Mouse (Mus musculus) adrenal gland, adult 2 months (tissue): ENCODE data around the gene Tlx2. TPM values are rescaled to one million over a fixed set of nuclear protein-coding genes. Genes with fewer than 3 reads are reported as not detected.

Experiments
- DNase-seq: peaks from one replicate; pipeline ENCODE4 v3.0.0; 2021
- microRNA-seq, 2 experiments: library from miRNA; unstranded; fragments of <30 nt; microRNA quantifications; one replicate each; pipeline ENCODE4 v1.2.0; 2021
- polyA plus RNA-seq: library from polyadenylated mRNA; depleted of rRNA; stranded (reverse); fragments of >200 nt; gene quantifications from 2 replicates; pipeline ENCODE4 v1.2.3, GENCODE M21; 2012; rRNA removed
- total RNA-seq, 2 experiments: library from RNA; stranded (reverse); gene quantifications; 2 replicates each; pipeline ENCODE4 v1.2.3; 2021

Tlx2 gene
- total and polyA plus RNA-seq, 3 experiments, result 4.9 to 48.7 (median 15.2) TPM

- DNase-seq, result no peak
Measured at GRCm38 (mm10) chr6:83023786-83024185, 46.3 kb downstream of the Tlx2 start.

GRCm38 (mm10) chr6:83023008-83023407 lies 47.1 kb downstream of the Tlx2 start:
- DNase-seq, result no peak

GRCm38 (mm10) chr6:83020836-83021593 lies 49.1 kb downstream of the Tlx2 start:
- no peak for DNase-seq

- no peak for DNase-seq
Measured at GRCm38 (mm10) chr6:83020121-83020520, 50.0 kb downstream of the Tlx2 start.

GRCm38 (mm10) chr6:83019044-83019443 lies 51.0 kb downstream of the Tlx2 start:
- no peak for DNase-seq

Small RNA genes within 50 kb of the gene (microRNA-seq; reads per million reads assigned to microRNA genes)
- gene Mir3470a (0 reads per million in 2 experiments), gene Mir7040 (0 reads per million in 2 experiments)

Other genes with a start within 250 kb of the Tlx2 start
- gene Sema4f, start 130.5 kb downstream of the Tlx2 start, total RNA-seq, result 1 to 10 TPM in 1 of 2 experiments, under 1 TPM in 1; 0.52 to 1.2 TPM
- 1.1 and 1.3 TPM in 2 replicates for gene Sema4f, start 130.5 kb downstream of the Tlx2 start, polyA plus RNA-seq
- not detected for gene M1ap, start 123.4 kb downstream of the Tlx2 start, total RNA-seq
- 0.07 TPM in 1 of 2 replicates, not detected in the other for gene M1ap, start 123.4 kb downstream of the Tlx2 start, polyA plus RNA-seq
- 10 to 100 TPM in 1 of 2 experiments, 1 to 10 TPM in 1; 7.5 to 13.5 TPM for gene Dok1, start 36.8 kb downstream of the Tlx2 start, total RNA-seq
- 7.9 and 11.7 TPM in 2 replicates for gene Dok1, start 36.8 kb downstream of the Tlx2 start, polyA plus RNA-seq
- 1 to 10 TPM; 1.1 to 3.5 TPM for gene Loxl3, start 36.1 kb downstream of the Tlx2 start, total RNA-seq
- gene Loxl3, start 36.1 kb downstream of the Tlx2 start, polyA plus RNA-seq, result 2.8 and 2.9 TPM in 2 replicates
- 100 to 1,000 TPM; 174 to 228 TPM for gene Aup1, start 15.8 kb downstream of the Tlx2 start, total RNA-seq
- gene Aup1, start 15.8 kb downstream of the Tlx2 start, polyA plus RNA-seq, result 1,190 and 1,486 TPM in 2 replicates
- 10 to 100 TPM; 42.6 to 63.6 TPM for gene Htra2, start 15.0 kb downstream of the Tlx2 start, total RNA-seq
- gene Htra2, start 15.0 kb downstream of the Tlx2 start, polyA plus RNA-seq, result 74.2 and 89.8 TPM in 2 replicates
- gene Dqx1, start 12.4 kb downstream of the Tlx2 start, total RNA-seq, result 1 to 10 TPM; 2.1 to 2.5 TPM
- gene Dqx1, start 12.4 kb downstream of the Tlx2 start, polyA plus RNA-seq, result 2.6 and 2.7 TPM in 2 replicates
- 10 to 100 TPM; 35.1 to 48.9 TPM for gene Pcgf1, start 7.6 kb upstream of the Tlx2 start, total RNA-seq
- 28.6 and 31.6 TPM in 2 replicates for gene Pcgf1, start 7.6 kb upstream of the Tlx2 start, polyA plus RNA-seq
- gene Lbx2, start 16.1 kb upstream of the Tlx2 start, total RNA-seq, result 10 to 100 TPM in 1 of 2 experiments, 1 to 10 TPM in 1; 7.6 to 19.7 TPM
- gene Lbx2, start 16.1 kb upstream of the Tlx2 start, polyA plus RNA-seq, result 30.1 and 48.9 TPM in 2 replicates
- gene Ccdc142, start 31.3 kb upstream of the Tlx2 start, total RNA-seq, result 1 to 10 TPM; 2.9 to 5.9 TPM
- 34.9 and 38.6 TPM in 2 replicates for gene Ccdc142, start 31.3 kb upstream of the Tlx2 start, polyA plus RNA-seq
- 1 to 10 TPM; 3.9 to 6.6 TPM for gene Gm42688, start 31.3 kb upstream of the Tlx2 start, total RNA-seq
- 7.5 and 8.8 TPM in 2 replicates for gene Gm42688, start 31.3 kb upstream of the Tlx2 start, polyA plus RNA-seq
- gene Mrpl53, start 38.7 kb upstream of the Tlx2 start, total RNA-seq, result 100 to 1,000 TPM in 1 of 2 experiments, 10 to 100 TPM in 1; 95.3 to 112 TPM
- 81.0 and 85.8 TPM in 2 replicates for gene Mrpl53, start 38.7 kb upstream of the Tlx2 start, polyA plus RNA-seq
- gene Mogs, start 45.2 kb upstream of the Tlx2 start, total RNA-seq, result 10 to 100 TPM; 48.1 to 52.6 TPM
- 93.2 and 131 TPM in 2 replicates for gene Mogs, start 45.2 kb upstream of the Tlx2 start, polyA plus RNA-seq
- 100 to 1,000 TPM in 1 of 2 experiments, 10 to 100 TPM in 1; 79.1 to 117 TPM for gene Wbp1, start 51.3 kb upstream of the Tlx2 start, total RNA-seq
- gene Wbp1, start 51.3 kb upstream of the Tlx2 start, polyA plus RNA-seq, result 388 and 405 TPM in 2 replicates
- gene Ino80b, start 55.1 kb upstream of the Tlx2 start, total RNA-seq, result 10 to 100 TPM; 16.1 to 27.3 TPM
- gene Ino80b, start 55.1 kb upstream of the Tlx2 start, polyA plus RNA-seq, result 90.2 and 102 TPM in 2 replicates
- 10 to 100 TPM in 1 of 2 experiments, 1 to 10 TPM in 1; 9.5 to 10.2 TPM for gene Rtkn, start 65.2 kb upstream of the Tlx2 start, total RNA-seq
- 93.6 and 100 TPM in 2 replicates for gene Rtkn, start 65.2 kb upstream of the Tlx2 start, polyA plus RNA-seq
- 1 to 10 TPM; 2.2 to 4.7 TPM for gene Wdr54, start 86.1 kb upstream of the Tlx2 start, total RNA-seq
- 3.4 and 4.8 TPM in 2 replicates for gene Wdr54, start 86.1 kb upstream of the Tlx2 start, polyA plus RNA-seq
- 1 to 10 TPM; 1.1 to 1.3 TPM for gene 1700003E16Rik, start 86.1 kb upstream of the Tlx2 start, total RNA-seq
- 1.0 and 1.4 TPM in 2 replicates for gene 1700003E16Rik, start 86.1 kb upstream of the Tlx2 start, polyA plus RNA-seq
- gene Dctn1, start 95.6 kb upstream of the Tlx2 start, total RNA-seq, result 100 to 1,000 TPM; 135 to 138 TPM
- 210 and 211 TPM in 2 replicates for gene Dctn1, start 95.6 kb upstream of the Tlx2 start, polyA plus RNA-seq
- gene Slc4a5, start 149.5 kb upstream of the Tlx2 start, total RNA-seq, result not detected
- 0.29 and 0.51 TPM in 2 replicates for gene Slc4a5, start 149.5 kb upstream of the Tlx2 start, polyA plus RNA-seq